Mouse (Mus musculus) yolk sac, embryonic 10.5 days (tissue): ENCODE measurements around the gene C030005K15Rik.
"Not testable (repeated sequence)": the region's sequence is repeated elsewhere in the genome, so short reads cannot be mapped to it uniquely, and the experiment has no call there.

Experiments
- DNase-seq: peaks from one replicate; pipeline ENCODE4 v3.0.0-alpha.2; 2017; ENCODE audit warnings: low spot score

C030005K15Rik gene

DNA sequence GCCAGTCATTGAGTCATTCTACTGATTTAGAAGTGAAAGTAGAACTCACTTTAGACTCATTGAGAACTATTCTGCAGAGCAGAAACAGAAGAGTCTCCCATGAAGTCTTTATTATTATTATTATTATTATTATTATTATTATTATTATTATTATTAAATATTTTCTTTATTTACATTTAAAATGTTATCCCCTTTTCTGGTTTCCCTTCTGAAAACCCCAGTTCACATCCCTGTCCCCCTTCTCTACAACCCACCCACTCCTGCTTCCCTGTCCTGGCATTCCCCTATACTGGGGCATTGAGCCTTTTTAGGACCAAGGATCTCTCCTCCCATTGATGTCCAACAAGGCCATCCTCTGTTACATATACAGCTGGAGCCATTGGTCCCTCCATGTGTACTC is at the start of gene C030005K15Rik:
Gene C030005K15Rik (minus strand): TSS at position 101 of the 400 bp plus-strand sequence.
- DNase-seq = not testable (repeated sequence)

- DNase-seq = no peak
These were observed 41.7 kb upstream of the C030005K15Rik start for GRCm38 (mm10) chr10:97768171-97768749.

- no peak for DNase-seq
These were observed 27.3 kb upstream of the C030005K15Rik start for GRCm38 (mm10) chr10:97753821-97754220.

GRCm38 (mm10) chr10:97747231-97747630 is 20.7 kb upstream of the C030005K15Rik start:
- DNase-seq = no peak

DNA sequence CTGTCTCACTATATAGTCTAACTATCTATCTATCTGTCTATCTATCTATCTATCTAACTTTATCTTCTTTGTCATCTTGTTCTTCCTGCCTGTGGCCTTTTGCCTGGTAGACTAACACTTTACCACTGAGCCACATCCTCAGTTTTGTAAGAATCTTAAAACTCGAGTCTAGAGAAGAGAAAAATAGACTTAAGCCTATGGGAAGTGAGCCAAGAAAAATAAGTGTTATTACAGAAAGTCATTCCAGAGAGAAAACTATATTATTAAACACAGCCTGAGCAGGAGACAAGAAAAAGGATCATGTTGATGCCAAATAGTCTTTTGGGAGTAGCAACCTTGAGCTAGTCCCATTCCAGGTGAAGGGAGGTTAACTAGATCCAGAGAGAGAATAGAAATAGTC is 626 bp downstream of the C030005K15Rik start:
- no peak for DNase-seq

GRCm38 (mm10) chr10:97722709-97723108 is 3.8 kb downstream of the C030005K15Rik start:
- no peak for DNase-seq

- no peak for DNase-seq
These were observed 5.9 kb downstream of the C030005K15Rik start for GRCm38 (mm10) chr10:97720625-97721024.

GRCm38 (mm10) chr10:97718021-97718420 is 8.5 kb downstream of the C030005K15Rik start:
- DNase-seq = no peak

DNA sequence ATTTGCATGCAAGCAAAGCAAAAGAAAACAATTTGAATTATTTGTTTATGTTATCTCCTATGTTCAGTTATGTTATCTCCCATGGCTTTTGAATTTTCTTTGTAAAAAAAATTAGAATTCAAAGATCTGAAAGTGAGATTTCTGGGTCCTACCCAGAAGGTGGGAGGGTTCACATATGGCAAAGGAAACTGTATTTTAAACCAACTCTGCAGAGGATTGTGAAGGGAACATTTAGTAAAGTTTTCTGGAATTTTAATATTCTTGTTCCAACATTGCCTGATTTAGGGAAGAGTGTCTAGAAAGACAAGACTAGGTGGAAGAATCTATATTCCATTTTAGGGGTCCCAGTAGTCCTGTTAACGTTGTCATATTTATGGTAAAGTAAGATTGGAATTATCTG is 9.3 kb downstream of the C030005K15Rik start:
- DNase-seq = no peak

GRCm38 (mm10) chr10:97715289-97715906 is 11.2 kb downstream of the C030005K15Rik start:
- DNase-seq = no peak

DNA sequence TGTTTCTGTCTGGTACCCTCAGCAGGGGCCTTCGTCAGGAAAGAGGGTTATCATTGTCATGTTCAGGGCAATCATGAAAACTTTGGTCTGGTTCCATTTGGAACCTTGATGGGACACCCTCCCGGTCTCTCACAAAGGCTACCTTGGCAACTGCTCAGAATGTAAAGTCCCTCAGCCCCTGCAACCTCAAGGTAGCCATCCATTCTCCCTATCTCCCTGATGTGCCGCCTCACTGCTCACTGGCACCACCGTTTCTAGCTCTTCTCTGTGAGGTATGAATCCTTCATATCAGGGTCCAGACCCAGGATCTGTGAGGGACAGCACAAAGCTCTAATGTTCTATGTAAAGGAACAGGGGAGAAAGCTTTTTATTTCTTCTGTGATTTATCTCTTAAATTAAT is 12.0 kb downstream of the C030005K15Rik start:
- no peak for DNase-seq

DNA sequence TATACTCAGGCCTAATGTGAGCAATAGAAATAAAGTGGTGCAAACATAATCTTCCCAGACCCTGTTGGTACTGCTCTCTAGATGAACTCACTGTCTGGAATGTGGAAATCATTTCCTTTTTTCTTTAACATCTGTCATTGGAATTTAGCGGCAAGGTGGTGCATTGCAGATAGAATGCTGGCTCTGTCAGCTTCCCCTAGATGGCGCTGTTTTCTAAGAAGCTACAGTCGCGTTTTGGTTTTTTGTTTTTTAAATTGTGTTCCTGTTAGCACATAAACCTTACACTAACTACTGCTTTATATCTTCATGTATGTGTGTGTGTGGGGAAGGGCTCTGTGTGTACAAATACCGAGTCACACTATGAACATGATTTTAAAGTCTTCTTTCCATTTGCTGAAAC is 13.9 kb downstream of the C030005K15Rik start:
- DNase-seq = peak; percentile 37

DNA sequence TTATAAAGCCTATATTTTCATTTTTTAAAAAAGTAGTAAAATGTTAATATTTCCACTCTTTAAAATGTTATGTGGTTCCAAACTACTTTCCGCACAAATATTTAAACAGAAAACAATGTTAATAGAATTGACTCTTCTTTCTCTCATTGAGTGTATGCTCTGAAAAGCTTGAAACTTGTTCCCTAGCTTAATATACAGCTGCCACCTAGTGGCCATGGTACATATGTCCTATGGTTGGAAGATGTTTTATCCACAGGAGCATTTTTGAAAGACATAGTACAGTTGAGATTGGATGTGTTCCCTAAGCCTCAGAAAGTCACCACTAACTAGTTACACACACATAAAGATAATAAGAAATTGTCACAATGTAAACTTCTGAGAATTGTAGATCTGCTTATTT is 22.0 kb downstream of the C030005K15Rik start:
- no peak for DNase-seq

DNA sequence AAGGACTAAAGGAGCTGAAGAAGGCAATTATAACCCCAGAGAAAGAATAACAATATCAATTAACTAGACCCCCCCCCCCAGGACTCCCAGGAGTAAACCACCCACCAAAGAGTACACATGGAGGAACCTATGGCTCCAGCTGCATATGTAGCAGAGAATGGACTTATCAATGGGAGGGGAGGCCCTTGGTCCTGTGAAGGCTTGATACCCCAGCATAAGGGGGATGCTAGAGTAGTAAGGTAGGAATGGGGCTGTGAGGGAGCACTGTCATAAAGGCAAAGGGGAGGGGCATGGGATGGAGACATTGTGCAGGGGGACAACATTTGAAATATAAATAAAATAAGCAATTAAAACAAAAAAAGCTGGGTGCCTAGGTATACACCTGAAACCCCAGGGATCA is 24.2 kb downstream of the C030005K15Rik start:
- DNase-seq = no peak

DNA sequence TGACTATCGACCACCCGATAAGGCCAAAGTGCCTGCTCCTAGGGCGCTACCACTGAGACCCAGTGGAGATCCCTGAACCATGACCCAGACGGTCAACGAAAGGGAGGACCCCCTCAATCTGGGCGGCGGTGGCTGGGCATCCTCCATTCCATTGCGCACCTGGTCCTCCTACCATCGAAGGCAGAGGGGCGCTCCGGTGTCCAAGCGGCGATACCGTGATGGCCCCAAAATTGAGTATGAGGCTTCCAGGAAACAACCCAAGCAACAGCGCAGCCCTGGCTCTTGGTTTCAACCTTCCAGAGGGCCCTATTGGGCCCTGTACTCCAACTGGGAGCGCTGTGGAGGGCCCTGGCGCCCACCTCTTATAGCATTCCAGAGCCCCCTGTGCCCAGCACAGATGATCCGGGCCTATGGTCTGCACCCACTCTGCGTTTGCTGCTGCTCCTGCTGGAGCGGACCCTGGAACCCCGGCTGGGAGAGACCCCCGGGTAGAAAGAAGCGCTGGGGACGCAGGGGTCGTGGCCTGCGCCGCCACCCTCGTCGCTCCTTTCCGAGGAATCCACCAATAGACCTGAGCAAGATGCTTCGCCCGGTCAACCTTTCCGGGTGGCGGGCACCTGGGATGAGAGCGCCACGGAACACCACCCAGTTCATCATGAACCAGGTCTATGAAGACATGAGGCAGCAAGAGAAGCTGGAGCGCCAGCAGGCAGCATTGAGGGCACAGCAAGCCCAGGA is 33.0 kb downstream of the C030005K15Rik start:
- no peak for DNase-seq

GRCm38 (mm10) chr10:97692913-97693312 is 33.6 kb downstream of the C030005K15Rik start, which contains the start of gene Ccer1:
Gene Ccer1, plus strand, starts transcription at chr10:97693059.
- no peak for DNase-seq

DNA sequence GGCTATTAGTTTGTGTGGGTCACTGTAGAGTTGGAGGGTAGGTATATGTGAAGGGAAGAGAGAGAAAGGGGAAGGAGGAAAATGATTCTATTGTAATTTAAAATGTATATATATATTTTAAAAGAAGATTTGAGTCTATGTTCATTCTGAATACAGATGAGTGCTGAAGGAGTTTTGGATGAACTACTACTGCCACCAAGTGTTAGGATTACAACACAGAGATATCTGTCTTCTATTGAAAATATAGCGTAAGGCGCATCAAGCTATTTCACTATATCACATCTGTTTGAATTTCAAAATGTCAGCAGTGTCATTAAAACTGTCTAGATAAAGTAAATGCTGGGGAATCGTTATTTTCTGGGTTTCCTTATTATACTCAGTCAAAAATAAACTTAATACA is 37.1 kb downstream of the C030005K15Rik start:
- no peak for DNase-seq

DNA sequence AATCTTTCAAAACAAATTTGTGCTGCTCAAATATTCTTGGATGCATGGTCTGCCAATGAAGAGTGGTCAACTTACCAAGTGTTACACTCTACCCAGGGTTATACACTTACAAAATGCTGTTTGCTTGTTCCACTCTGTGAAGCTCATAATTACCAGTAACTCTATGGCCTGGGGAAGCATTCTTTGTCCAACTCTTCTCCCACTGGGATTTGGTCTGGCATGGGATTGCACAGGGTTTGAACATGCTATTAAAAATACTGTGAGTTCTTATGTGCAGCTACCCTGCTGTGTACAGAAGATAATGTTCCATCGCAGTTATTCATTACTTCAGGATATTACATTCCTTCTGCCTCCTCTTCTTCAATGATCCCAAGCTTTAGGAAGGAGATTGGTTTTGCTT is 39.4 kb downstream of the C030005K15Rik start:
- DNase-seq = no peak

- no peak for DNase-seq
These were observed 43.6 kb downstream of the C030005K15Rik start for GRCm38 (mm10) chr10:97682981-97683380.
